Mouse (Mus musculus) erythroblast, embryonic 14.5 days (primary cell): ENCODE results near the gene Epha2.

ENCODE experiments used
- GATA1 ChIP-seq: IDR thresholded peaks from 2 replicates; pipeline ENCODE4 v1.6.1; 2012; ENCODE audit warnings: low read length, inconsistent platforms, mixed read lengths
- TAL1 ChIP-seq: IDR thresholded peaks from 3 replicates; pipeline ENCODE4 v1.6.1; 2012; ENCODE audit warnings: low read length, inconsistent platforms, mixed read lengths

GRCm38 (mm10) chr4:141260007-141260723, 40.9 kb upstream of the Epha2 start:
- no peak for TF ChIP-seq TAL1
- no peak for TF ChIP-seq GATA1
